Mouse (Mus musculus) left cerebral cortex, adult 18-20 months (tissue): ENCODE data around the gene C130060K24Rik. TPM values are rescaled to one million over a fixed set of nuclear protein-coding genes. Genes with fewer than 3 reads are reported as not detected.

Experiments used
- DNase-seq, 2 experiments: peaks; one replicate each; pipeline ENCODE4 v3.0.0; 2021 to 2022; ENCODE audit warnings: low spot score in 2 of 2, mixed read lengths in 1 of 2
- long read RNA-seq, 2 experiments: library from polyadenylated mRNA; stranded (forward); transcript quantifications; one replicate each; pipeline ENCODE4 v2.0.0; 2021
- total RNA-seq, 2 experiments: library from RNA; stranded (reverse); gene quantifications; 2 replicates each; pipeline ENCODE4 v1.2.3; 2021

Gene C130060K24Rik
- under 1 TPM; 0.73 to 0.77 TPM for total RNA-seq
- long read RNA-seq, experiment 1, partial matches to known transcripts = 0 of 1 reads
- long read RNA-seq, experiment 1, other reads (novel, unspliced or antisense) = 0 of 1 reads
- long read RNA-seq, experiment 2 = 0 reads

DNA sequence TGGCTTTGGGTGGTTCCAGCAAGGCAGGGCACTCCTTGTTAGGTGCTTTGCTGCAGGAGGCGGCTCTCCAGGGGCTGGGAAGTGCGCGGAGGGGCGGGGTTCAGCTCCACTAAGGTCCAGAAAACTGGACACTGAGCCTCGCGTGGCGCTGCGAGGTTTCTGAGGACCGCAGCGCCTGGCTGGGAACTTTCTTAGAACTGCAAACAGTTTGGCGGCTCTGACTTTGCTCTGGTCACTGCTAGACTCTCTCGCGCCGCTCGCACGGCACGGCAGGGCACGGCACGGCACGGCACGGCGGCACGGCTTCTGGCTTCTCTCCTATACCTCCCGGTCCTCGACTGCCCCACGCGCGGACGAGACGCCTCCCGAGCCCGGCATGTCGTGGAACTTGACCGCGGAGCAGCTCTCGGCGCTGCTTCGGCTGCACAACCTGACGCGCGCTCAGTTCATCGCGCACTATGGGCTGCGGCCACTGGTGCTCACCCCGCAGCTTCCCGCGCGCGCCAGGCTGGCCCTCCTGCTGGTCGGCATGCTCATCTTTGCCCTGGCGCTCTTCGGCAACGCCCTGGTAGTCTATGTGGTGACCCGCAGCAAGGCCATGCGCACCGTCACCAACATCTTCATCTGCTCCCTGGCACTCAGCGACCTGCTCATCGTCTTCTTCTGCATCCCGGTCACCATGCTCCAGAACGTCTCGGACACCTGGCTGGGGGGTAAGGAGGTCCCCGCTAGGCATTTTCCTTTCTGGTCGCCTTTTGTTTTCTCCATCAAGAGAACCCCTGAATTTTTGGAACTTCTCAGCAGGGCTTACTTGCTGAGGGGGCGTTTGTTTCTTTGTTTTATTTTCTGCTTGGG lies at the start of gene C130060K24Rik:
Gene C130060K24Rik (plus strand): TSS at position 188 of the 855 bp plus-strand sequence.
- DNase-seq = peak; percentile 5 to 11

DNA sequence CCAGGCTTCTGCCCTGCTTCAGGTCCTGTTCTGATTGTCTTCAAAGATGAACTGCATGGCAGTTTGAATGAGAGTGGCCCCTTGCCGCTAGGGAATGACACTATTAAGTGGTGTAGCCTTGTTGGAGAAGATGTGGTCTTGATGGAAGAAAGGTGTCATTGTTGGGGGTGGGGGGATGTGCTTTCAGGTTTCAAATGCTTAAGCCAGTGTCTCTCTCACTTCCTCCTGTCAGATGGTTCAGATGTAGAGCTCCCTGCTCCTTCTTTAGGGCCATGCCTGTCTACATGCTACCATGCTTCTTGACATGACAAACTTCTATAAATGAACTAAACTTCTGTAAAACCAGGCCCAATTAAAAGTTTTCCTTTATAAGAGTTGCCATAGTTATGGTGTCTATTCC lies 46.7 kb upstream of the C130060K24Rik start:
- no peak for DNase-seq

DNA sequence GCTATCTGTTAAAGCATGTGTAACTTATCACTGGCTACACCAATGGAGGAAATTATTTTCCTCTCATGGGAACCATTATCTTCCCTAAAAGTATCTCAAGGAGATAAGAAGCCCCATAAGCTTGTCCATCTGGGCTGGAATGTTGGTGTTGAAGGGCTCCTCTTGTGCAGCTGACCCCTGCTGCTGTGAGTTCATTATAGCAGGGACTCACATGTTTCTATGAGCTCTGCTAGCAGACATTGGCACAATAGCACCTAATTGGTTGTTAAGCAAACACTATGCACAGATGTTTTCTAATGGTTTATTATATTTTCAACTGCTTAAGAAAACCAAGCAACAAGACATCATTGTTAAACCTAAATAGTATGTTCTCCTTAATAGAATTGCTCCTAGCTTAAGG lies 41.5 kb upstream of the C130060K24Rik start:
- no peak for DNase-seq

DNA sequence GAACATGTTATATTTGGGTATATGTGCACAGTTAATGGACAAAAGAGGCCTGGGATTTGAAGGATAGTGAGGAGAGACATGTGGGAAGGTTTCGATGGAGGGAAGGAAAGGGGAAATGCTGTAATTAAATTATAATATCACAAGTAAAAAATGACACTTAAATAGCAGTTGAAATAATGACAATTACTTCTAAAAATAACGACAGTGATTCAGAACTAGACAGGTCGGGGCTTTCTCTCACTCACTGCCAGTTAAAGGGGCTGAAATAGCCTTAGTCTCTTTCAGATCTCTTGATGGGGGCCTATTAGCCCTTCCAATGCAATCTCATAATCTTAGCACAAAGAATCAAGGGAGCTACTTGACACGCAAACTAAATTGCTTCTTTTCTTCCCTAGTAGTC lies 39.5 kb upstream of the C130060K24Rik start:
- DNase-seq = no peak

DNA sequence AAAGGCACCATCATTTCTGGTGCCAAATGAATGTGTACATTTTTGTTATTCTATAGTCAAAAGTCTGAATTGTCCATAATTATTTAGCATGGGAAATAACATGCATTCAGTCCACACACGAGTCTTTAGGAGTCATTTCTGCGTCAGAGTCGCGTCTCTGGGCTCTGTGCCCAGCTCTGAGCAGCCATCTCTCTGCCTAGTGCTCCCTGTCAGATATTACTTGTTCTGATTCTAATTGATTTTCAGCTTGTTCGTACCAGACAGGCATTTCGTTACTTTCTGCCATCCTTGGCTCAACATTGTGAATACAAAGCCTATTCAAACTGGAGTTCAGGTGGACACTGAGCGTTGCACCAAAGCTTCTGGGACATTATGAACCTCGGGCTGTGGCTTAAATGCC lies 33.2 kb upstream of the C130060K24Rik start:
- no peak for DNase-seq

DNA sequence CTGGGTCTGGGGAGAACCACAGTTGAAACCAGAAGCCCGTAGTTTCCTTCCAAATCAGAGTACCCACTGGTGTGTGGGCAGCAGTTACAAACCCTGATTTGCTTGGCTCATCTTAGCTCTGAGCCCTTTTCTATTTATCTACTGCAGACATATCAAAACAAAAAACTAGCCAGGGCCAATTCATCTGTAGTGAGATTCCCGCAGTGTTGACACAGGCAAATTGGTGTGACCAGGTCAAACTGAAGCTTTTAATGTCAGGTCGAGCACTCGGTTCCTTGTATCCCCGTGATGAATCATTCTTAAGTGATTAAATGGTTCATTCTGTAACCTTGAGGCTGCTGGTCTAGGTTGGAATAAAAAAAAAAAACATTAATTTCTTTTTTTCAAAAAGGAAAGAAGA lies 32.6 kb upstream of the C130060K24Rik start:
- DNase-seq = no peak

DNA sequence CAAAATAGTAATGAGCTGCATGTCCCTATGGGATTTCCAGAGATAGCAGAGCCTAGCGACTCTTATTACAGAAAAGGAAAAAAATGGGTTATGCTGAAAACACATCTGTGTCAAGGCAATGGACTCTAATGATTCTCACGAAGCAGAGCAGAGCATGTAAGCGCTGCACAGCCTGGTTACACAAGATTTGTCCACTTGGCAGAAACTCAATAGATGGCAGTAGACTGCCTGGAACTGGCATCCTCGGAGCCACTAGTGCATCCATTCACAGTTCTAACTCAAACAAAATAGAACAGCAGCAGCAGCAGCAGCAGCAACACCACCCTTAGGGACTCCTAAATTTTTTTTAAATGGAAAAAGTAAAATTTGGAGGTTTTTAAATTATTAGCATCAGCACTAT lies 29.3 kb upstream of the C130060K24Rik start:
- no peak for DNase-seq

DNA sequence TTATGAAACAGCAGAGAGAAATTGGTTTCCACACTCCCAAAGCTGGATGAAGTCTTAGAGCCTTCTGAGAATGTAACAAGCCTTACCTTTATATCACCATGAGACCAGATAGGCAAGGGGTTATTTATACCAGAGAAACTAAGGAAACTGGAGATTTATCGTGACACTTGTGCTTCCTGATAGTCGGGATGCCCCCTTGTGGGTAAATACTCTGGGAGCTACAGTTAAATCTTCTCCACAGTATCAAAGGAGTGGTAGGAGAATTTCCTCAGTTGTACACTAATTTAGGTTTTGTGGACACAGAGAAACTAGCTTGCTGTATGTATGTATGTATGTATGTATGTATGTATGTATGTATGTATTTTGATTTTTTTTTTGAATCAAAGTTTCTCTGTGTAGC lies 5.0 kb upstream of the C130060K24Rik start:
- DNase-seq = no peak

DNA sequence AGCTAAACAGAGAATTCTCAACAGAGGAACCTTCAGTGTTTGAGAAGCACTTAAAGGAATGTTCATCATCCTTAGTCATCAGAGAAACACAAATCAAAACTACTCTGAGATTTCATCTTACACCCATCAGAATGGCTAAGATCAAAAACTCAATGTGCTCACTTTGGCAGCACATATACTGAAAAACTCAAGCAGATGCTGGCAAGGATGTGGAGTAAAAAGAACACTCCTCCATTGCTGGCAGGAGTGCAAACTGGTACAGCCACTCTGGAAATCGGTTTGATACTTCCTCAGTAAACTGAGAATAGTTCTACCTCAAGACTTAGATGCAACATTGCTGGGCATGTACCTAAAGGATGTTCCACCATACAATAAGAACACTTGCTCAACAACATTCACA lies 41.0 kb downstream of the C130060K24Rik start:
- peak in 1 of 2 experiments; percentile 2 for DNase-seq

DNA sequence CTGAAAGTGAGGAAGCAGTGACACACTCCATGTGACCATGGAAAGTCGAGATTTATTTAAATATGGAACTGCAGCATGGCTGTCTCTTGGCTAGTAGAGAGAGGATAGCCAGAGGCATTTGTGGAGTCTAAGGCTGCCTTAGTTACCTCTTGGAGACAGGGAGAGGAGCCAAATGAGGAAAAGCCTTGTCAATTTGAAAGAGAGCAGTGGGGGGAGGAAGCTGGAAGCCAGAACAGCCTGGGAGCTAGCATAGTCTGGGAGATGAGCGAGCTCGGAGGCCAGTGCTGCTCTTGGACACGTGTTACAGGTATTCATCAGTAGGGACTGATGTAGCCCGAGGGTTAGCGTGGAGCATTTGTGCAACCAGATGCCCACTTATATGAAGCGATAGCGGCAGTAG lies 46.2 kb downstream of the C130060K24Rik start:
- DNase-seq = no peak

DNA sequence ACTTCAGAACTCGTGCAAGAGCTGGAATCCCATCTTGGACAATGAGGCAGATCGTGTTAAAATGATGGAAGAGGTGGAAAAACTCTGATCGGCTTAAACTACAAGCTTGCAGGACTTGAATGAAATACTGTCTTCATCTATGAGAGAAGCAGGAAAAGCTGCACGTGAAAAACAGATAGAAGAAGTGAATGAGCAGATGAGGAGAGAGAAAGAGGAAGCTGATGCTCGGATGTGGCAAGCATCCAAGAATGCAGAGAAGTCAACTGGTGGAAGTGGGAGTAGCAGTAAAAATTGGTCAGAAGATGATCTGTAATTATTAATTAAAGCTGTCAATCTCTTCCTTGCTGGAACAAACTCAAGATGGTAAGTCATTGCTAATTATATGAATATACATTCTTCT lies 52.3 kb downstream of the C130060K24Rik start:
- no peak for DNase-seq

DNA sequence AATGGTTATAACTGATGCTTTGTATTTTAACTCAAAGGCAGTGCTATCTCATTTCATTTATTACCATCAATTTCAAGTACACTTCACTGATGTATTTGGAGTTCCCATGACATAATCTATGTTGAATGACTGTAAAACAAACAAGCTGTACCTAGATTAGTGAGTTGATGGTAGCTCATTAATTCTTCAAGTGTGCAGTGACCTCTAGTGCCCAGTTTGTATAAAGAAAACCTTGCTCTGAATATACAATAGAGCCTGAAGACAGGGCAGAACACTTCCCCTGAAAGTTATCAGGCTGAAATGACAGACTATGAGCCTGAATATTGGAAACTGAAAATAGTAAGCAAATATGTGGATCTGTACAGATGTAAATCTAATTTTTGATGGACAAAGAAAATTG lies 72.6 kb downstream of the C130060K24Rik start:
- DNase-seq = peak in 1 of 2 experiments; percentile 16

DNA sequence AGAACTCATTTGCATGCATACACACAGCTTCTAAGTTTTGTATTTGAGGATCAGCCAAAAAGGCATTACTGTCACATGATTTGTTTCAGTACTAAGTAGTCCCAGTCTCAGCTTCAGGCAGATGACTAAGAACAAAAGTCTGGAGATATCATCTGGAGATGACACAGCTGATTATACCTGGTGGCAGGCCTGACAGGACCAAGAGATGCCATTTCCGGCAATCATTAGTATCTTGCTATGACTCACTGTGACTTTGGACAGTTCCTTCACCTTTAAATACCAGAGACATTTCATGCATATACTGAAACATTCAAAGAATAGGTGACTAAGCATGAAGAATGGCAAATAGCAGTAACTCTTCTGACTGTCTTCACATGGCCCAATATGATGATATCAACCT lies 84.4 kb downstream of the C130060K24Rik start:
- no peak for DNase-seq

DNA sequence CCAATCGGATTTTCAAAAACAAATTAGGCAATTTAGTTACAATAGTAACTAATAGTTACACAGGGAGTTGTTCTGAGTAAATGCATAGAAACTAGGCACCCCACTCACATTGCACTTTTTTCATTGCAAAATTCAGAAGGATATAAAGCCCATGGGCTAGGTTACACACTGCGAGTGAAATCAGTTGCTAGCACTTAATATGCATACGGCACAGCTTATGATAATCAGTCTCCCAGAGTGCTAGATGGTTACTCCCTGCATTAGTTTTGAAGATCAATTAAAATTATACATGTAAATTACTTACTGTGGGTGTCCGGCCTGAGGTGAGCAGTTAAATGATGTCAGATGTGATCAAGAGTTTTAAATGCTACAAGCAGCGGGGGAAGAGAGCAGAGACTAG lies 89.4 kb downstream of the C130060K24Rik start:
- no peak for DNase-seq

DNA sequence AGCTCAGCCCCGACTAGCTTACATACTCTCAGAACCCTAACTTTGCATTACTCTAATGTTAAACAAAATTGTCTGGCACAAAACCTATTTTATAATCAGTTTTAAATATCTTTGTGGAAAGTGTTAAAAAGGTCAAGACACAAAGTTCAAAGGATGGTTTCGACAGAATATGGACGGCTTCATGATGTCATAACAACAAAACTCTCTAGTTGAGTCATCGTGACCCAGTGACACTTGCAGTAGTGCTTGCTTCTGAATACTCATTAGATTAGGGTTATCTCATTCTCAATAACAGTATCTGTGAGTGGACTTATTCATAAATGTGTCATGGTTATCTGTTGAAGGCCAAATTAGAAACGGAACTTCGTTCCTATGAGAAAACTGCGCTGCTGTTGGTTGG lies 91.5 kb downstream of the C130060K24Rik start:
- DNase-seq = no peak

DNA sequence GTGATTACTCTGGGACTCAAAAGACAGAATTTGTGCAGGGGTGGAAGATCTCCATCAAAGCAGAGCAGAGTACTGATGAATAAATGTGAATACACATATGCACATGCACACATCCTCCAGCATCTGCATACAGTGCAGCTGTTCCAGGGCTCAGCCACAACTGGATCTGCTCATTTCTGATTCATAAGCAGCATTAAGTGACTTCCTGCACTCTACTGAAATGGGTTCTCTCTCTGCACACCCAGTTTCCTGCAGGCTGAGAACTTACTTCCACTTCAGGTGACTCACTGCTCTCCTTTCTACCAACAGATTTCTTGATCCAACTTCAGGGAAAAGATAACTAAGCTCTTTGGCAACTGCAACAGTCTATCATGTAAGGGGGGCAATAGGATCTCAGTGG lies 117.9 kb downstream of the C130060K24Rik start:
- no peak for DNase-seq

Other genes starting within 250 kb of the C130060K24Rik start
- 1 to 10 TPM; 3.4 to 4.5 TPM for gene Hpgds, start 236.2 kb upstream of the C130060K24Rik start, total RNA-seq
- gene Tnip3, start 144.2 kb downstream of the C130060K24Rik start, total RNA-seq = under 1 TPM in 1 of 2 experiments, not detected in 1; 0.21 TPM